In genomic region chr10:16440932-16441640, GRCm38 (mm10) we compare ENCODE assay signal across 10 mouse cellular contexts.
A peak's percentile ranks its signal among the peaks of the same experiment; 100 is the strongest.
DNase-seq lines count a peak whose midpoint lies in the region; ATAC-seq lines count a peak whose summit lies in the region.
"Had no signal": no experiment of that assay in that cellular context is flagged by ENCODE, and none has a peak within 500 bp of the region (broad histone marks: within the 10 kb centered on the region; RNA-seq: fewer than 3 reads in every experiment).

No protein-coding gene starts in this region.

- ATAC-seq in heart, embryonic 16.5 days (replicated peaks; ENCODE audit: extremely low read depth, insufficient read depth, low FRiP score), result no peak
- peak; percentile 71 for ATAC-seq in hindbrain, embryonic 16.5 days

- H3K36me3 ChIP-seq in heart, embryonic 16.5 days (ENCODE audit: control insufficient read depth, insufficient read depth), result no peaks in the 10 kb centered on the region
- H3K36me3 ChIP-seq in hindbrain, embryonic 16.5 days (ENCODE audit: control insufficient read depth, insufficient read depth, low read length), result no peaks in the 10 kb centered on the region

- 28% methylated on average over 3 of the region's 3 CpGs for WGBS in heart, embryonic 16.5 days
- 17% methylated on average over 3 of the region's 3 CpGs for WGBS in hindbrain, embryonic 16.5 days

- peak overlapping the region; percentile 51 for H3K27ac ChIP-seq in heart, embryonic 16.5 days (ENCODE audit: low read length)
- no peak overlapping the region for H3K27ac ChIP-seq in hindbrain, embryonic 16.5 days (ENCODE audit: low read depth, low read length)
- H3K27ac ChIP-seq: liver, embryonic 14.5 days had no signal

- no peak overlapping the region for H3K4me2 ChIP-seq in heart, embryonic 16.5 days (ENCODE audit: low read depth, low read length)
- H3K4me2 ChIP-seq in hindbrain, embryonic 16.5 days (ENCODE audit: low read length), result no peak overlapping the region

- H3K4me3 ChIP-seq in heart, embryonic 16.5 days (ENCODE audit: low read length), result no peak overlapping the region
- H3K4me3 ChIP-seq in hindbrain, embryonic 16.5 days (ENCODE audit: low read length), result no peak overlapping the region

- intact Hi-C loops in heart, postnatal 36 days (cut with DNase I), result no loop called here

- peaks cover 10% of the 10 kb centered on the region for H3K4me1 ChIP-seq in heart, embryonic 16.5 days (ENCODE audit: control insufficient read depth, insufficient read depth, low read length)
- H3K4me1 ChIP-seq in hindbrain, embryonic 16.5 days (ENCODE audit: control insufficient read depth, insufficient read depth, low read depth, low read length), result no peaks in the 10 kb centered on the region; the same call in 1 of the 2 replicates

- no peak for DNase-seq in heart, postnatal 36 days
- DNase-seq in Muller cell, postnatal 12 days (ENCODE audit: inconsistent ontology term), result peak; percentile 43
- peak; percentile 27 for DNase-seq in embryo, embryonic 11 days
- DNase-seq in right cerebral cortex, postnatal 36 days (ENCODE audit: low spot score in 2 of 2), result no peak
- DNase-seq in gastrocnemius, postnatal 10 days, result no peak
- DNase-seq: gastrocnemius, postnatal 25 days; thymus, postnatal 25 days had no signal

- no peaks in the 10 kb centered on the region for H3K9me3 ChIP-seq in heart, embryonic 16.5 days (replicated peaks; ENCODE audit: control insufficient read depth, low read length)
- H3K9me3 ChIP-seq in hindbrain, embryonic 16.5 days (ENCODE audit: control insufficient read depth, low read length), result no peaks in the 10 kb centered on the region

- no peaks in the 10 kb centered on the region for H3K27me3 ChIP-seq in heart, embryonic 16.5 days (ENCODE audit: control insufficient read depth, insufficient read depth, low read length)
- H3K27me3 ChIP-seq in hindbrain, embryonic 16.5 days (replicated peaks; ENCODE audit: control insufficient read depth, insufficient read depth, low read length), result no peaks in the 10 kb centered on the region

- H3K9ac ChIP-seq in heart, embryonic 16.5 days (ENCODE audit: low read length), result no peak overlapping the region
- H3K9ac ChIP-seq in hindbrain, embryonic 16.5 days (ENCODE audit: low read depth, low read length), result no peak overlapping the region
- H3K9ac ChIP-seq: liver, embryonic 14.5 days had no signal

Comparison
In these comparisons a context has a peak if more than half of its experiments do, and no peak if none do; other contexts are left out.
1. DNase-seq: peak in Muller cell, postnatal 12 days (single experiment) and embryo, embryonic 11 days (single experiment); none in heart, postnatal 36 days (0 of 2), right cerebral cortex, postnatal 36 days (0 of 2) and gastrocnemius, postnatal 10 days (single experiment).